Mouse (Mus musculus): Measurements from ENCODE around the gene Mrpl38. TPM values are rescaled to one million over a fixed set of nuclear protein-coding genes. Genes with fewer than 3 reads are reported as not detected.

Mrpl38 gene
- polyA plus RNA-seq, 1 experiment from 2014 or later: 79.8 TPM

- H3K27ac ChIP-seq: no peak overlapping the region
- no peak overlapping the region for H3K4me3 ChIP-seq
- ATAC-seq: no peak
- H3K9ac ChIP-seq: peak overlapping the region; percentile 14; the same call in 1 of the 2 replicates
- H3K27me3 ChIP-seq: peaks cover 69% of the 10 kb centered on the region
- no peak overlapping the region for H3K4me2 ChIP-seq
- peaks cover 54% of the 10 kb centered on the region for H3K4me1 ChIP-seq
- H3K36me3 ChIP-seq (ENCODE audit: poor library complexity, severe bottlenecking): no peaks in the 10 kb centered on the region
- no peaks in the 10 kb centered on the region for H3K9me3 ChIP-seq (replicated peaks)
- 18% methylated on average over 14 of the region's 14 CpGs for WGBS
Observed at GRCm38 (mm10) chr11:116106963-116107776, 31.5 kb downstream of the Mrpl38 start.

- H3K27ac ChIP-seq: no peak overlapping the region
- H3K4me2 ChIP-seq: peak overlapping the region; percentile 35
- H3K9ac ChIP-seq: no peak overlapping the region
- no peaks in the 10 kb centered on the region for H3K36me3 ChIP-seq (ENCODE audit: poor library complexity, severe bottlenecking)
- H3K4me3 ChIP-seq: no peak overlapping the region
- peaks cover 61% of the 10 kb centered on the region for H3K27me3 ChIP-seq
- H3K4me1 ChIP-seq: peaks cover 61% of the 10 kb centered on the region
- no peaks in the 10 kb centered on the region for H3K9me3 ChIP-seq (replicated peaks)
- WGBS: 27% methylated on average over 32 of the region's 32 CpGs
- ATAC-seq: no peak
Observed at GRCm38 (mm10) chr11:116106154-116106962, 32.3 kb downstream of the Mrpl38 start.

GRCm38 (mm10) chr11:116105065-116105464, 33.6 kb downstream of the Mrpl38 start:
- no peak for ATAC-seq
- H3K9ac ChIP-seq: no peak overlapping the region
- no peak overlapping the region for H3K27ac ChIP-seq
- WGBS: 90% methylated on average over 2 of the region's 2 CpGs
- peaks cover 48% of the 10 kb centered on the region for H3K27me3 ChIP-seq
- no peak overlapping the region for H3K4me2 ChIP-seq
- no peak overlapping the region for H3K4me3 ChIP-seq
- no peaks in the 10 kb centered on the region for H3K9me3 ChIP-seq (replicated peaks)
- no peaks in the 10 kb centered on the region for H3K36me3 ChIP-seq (ENCODE audit: poor library complexity, severe bottlenecking)
- peaks cover 58% of the 10 kb centered on the region for H3K4me1 ChIP-seq

GRCm38 (mm10) chr11:116104006-116104646, 34.5 kb downstream of the Mrpl38 start:
- 46% methylated on average over 14 of the region's 14 CpGs for WGBS
- no peak for ATAC-seq
- H3K27ac ChIP-seq: no peak overlapping the region
- peaks cover 48% of the 10 kb centered on the region for H3K4me1 ChIP-seq
- no peak overlapping the region for H3K4me2 ChIP-seq
- peaks cover 38% of the 10 kb centered on the region for H3K27me3 ChIP-seq
- H3K4me3 ChIP-seq: no peak overlapping the region
- H3K36me3 ChIP-seq (ENCODE audit: poor library complexity, severe bottlenecking): no peaks in the 10 kb centered on the region
- peak overlapping the region; percentile 26; the same call in 1 of the 2 replicates for H3K9ac ChIP-seq
- no peaks in the 10 kb centered on the region for H3K9me3 ChIP-seq (replicated peaks)

GRCm38 (mm10) chr11:116103572-116103971, 35.1 kb downstream of the Mrpl38 start:
- Histone ChIP-seq H3K36me3 (ENCODE audit: poor library complexity, severe bottlenecking) (no peaks in the 10 kb centered on the region), H3K9ac (no peak overlapping the region), H3K4me3 (no peak overlapping the region), H3K4me2 (no peak overlapping the region), H3K27ac (no peak overlapping the region), H3K4me1 (peaks cover 44% of the 10 kb centered on the region), H3K9me3 (replicated peaks) (no peaks in the 10 kb centered on the region), H3K27me3 (peaks cover 33% of the 10 kb centered on the region)
- ATAC-seq: no peak
- 78% methylated on average over 12 of the region's 12 CpGs for WGBS

- Histone ChIP-seq H3K9ac (peak overlapping the region; percentile 51; the same call in 1 of the 2 replicates), H3K36me3 (ENCODE audit: poor library complexity, severe bottlenecking) (no peaks in the 10 kb centered on the region), H3K4me1 (peaks cover 37% of the 10 kb centered on the region), H3K4me2 (no peak overlapping the region), H3K27me3 (peaks cover 22% of the 10 kb centered on the region), H3K4me3 (no peak overlapping the region), H3K9me3 (replicated peaks) (no peaks in the 10 kb centered on the region), H3K27ac (peak overlapping the region; percentile 82)
- 41% methylated on average over 3 of the region's 4 CpGs for WGBS
- ATAC-seq: no peak
Observed at GRCm38 (mm10) chr11:116102472-116102871, 36.2 kb downstream of the Mrpl38 start.

- peak; percentile 80 for ATAC-seq
- H3K4me1 ChIP-seq: peaks cover 37% of the 10 kb centered on the region
- H3K36me3 ChIP-seq (ENCODE audit: poor library complexity, severe bottlenecking): no peaks in the 10 kb centered on the region
- peak overlapping the region; percentile 82 for H3K27ac ChIP-seq
- no peaks in the 10 kb centered on the region; the same call in 1 of the 2 replicates for H3K9me3 ChIP-seq (replicated peaks)
- peak overlapping the region; percentile 33 for H3K4me2 ChIP-seq
- WGBS: 11% methylated on average over 11 of the region's 11 CpGs
- peaks cover 17% of the 10 kb centered on the region for H3K27me3 ChIP-seq
- no peak overlapping the region for H3K4me3 ChIP-seq
- H3K9ac ChIP-seq: peak overlapping the region; percentile 51
Observed at GRCm38 (mm10) chr11:116101931-116102381, 36.7 kb downstream of the Mrpl38 start.

GRCm38 (mm10) chr11:116100839-116101238, 37.8 kb downstream of the Mrpl38 start:
- Histone ChIP-seq H3K27ac (peak overlapping the region; percentile 82; the same call in 1 of the 2 replicates), H3K9ac (no peak overlapping the region), H3K4me2 (no peak overlapping the region), H3K27me3 (peaks cover 5% of the 10 kb centered on the region), H3K4me3 (no peak overlapping the region), H3K4me1 (peaks cover 27% of the 10 kb centered on the region), H3K36me3 (ENCODE audit: poor library complexity, severe bottlenecking) (no peaks in the 10 kb centered on the region), H3K9me3 (replicated peaks) (no peaks in the 10 kb centered on the region; the same call in 1 of the 2 replicates)
- WGBS: 92% methylated on average over 7 of the region's 7 CpGs
- ATAC-seq: no peak

- Histone ChIP-seq H3K27me3 (peaks cover under 1% of the 10 kb centered on the region), H3K9me3 (replicated peaks) (no peaks in the 10 kb centered on the region; the same call in 1 of the 2 replicates), H3K4me3 (no peak overlapping the region), H3K4me1 (peaks cover 27% of the 10 kb centered on the region), H3K9ac (no peak overlapping the region), H3K36me3 (ENCODE audit: poor library complexity, severe bottlenecking) (no peaks in the 10 kb centered on the region), H3K27ac (no peak overlapping the region), H3K4me2 (no peak overlapping the region)
- ATAC-seq: no peak
- 83% methylated on average over 6 of the region's 6 CpGs for WGBS
Observed at GRCm38 (mm10) chr11:116100385-116100784, 38.3 kb downstream of the Mrpl38 start.

- no peak for ATAC-seq
- WGBS: 92% methylated on average over 6 of the region's 6 CpGs
- Histone ChIP-seq H3K27me3 (no peaks in the 10 kb centered on the region), H3K4me2 (no peak overlapping the region), H3K9ac (no peak overlapping the region), H3K4me1 (peaks cover 26% of the 10 kb centered on the region), H3K9me3 (replicated peaks) (no peaks in the 10 kb centered on the region; the same call in 1 of the 2 replicates), H3K27ac (no peak overlapping the region), H3K4me3 (no peak overlapping the region), H3K36me3 (ENCODE audit: poor library complexity, severe bottlenecking) (no peaks in the 10 kb centered on the region)
Observed at GRCm38 (mm10) chr11:116099462-116099861, 39.2 kb downstream of the Mrpl38 start.

- no peaks in the 10 kb centered on the region for H3K36me3 ChIP-seq (ENCODE audit: poor library complexity, severe bottlenecking)
- WGBS: 82% methylated on average over 14 of the region's 14 CpGs
- no peak for ATAC-seq
- H3K9me3 ChIP-seq (replicated peaks): no peaks in the 10 kb centered on the region; the same call in 1 of the 2 replicates
- no peak overlapping the region for H3K4me3 ChIP-seq
- H3K9ac ChIP-seq: no peak overlapping the region; the same call in 1 of the 2 replicates
- H3K4me2 ChIP-seq: no peak overlapping the region
- H3K27ac ChIP-seq: no peak overlapping the region
- peaks cover 20% of the 10 kb centered on the region for H3K4me1 ChIP-seq
- H3K27me3 ChIP-seq: no peaks in the 10 kb centered on the region
Observed at GRCm38 (mm10) chr11:116098711-116099460, 39.8 kb downstream of the Mrpl38 start.

Measured in forebrain, embryonic 13.5 days (tissue).